Mouse (Mus musculus): Measurements from ENCODE around the gene Shank2. TPM values are rescaled to one million over a fixed set of nuclear protein-coding genes. Genes with fewer than 3 reads are reported as not detected.

Shank2 gene
- polyA plus RNA-seq (2012; rRNA removed): 18.8 and 32.5 TPM in 2 replicates

GRCm38 (mm10) chr7:144001628-144002027, at the start of gene Shank2:
Shank2 (plus strand) TSS chr7:144001928.
- no peak for TF ChIP-seq POLR2A (IDR thresholded peaks at IDR 0.05; ENCODE audit: borderline replicate concordance, extremely low read depth, insufficient read depth, insufficient read length, poor library complexity, severe bottlenecking)
- no peak for TF ChIP-seq CTCF (IDR thresholded peaks at IDR 0.05; ENCODE audit: borderline replicate concordance, extremely low read depth, insufficient read depth, insufficient read length)
- no peak for DNase-seq (ENCODE audit: low read depth)

DNA sequence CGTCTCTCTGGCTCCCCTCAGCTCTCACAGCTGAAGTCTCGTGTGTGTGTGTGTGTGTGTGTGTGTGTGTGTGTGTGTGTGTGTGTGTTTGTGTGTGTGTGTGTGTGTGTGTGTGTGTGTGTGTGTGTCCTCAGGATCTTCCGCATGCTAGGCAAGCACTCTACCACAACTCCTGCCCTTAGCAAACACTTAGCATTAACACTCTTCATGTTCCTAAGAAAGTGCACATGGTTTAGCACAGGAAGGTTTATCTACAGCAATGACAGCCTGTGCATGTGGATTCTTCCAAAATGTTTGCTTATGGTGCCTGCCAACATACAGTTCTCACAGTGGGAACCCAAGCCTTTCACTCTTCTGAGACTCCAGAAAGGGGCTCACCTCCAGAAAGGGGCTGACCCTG, 49.6 kb upstream of the Shank2 start:
- DNase-seq (ENCODE audit: low read depth): no peak
- no peak for TF ChIP-seq POLR2A (IDR thresholded peaks at IDR 0.05; ENCODE audit: borderline replicate concordance, extremely low read depth, insufficient read depth, insufficient read length, poor library complexity, severe bottlenecking)
- TF ChIP-seq CTCF (IDR thresholded peaks at IDR 0.05; ENCODE audit: borderline replicate concordance, extremely low read depth, insufficient read depth, insufficient read length): no peak

- no peak for DNase-seq (ENCODE audit: low read depth)
These were observed 45.0 kb upstream of the Shank2 start for GRCm38 (mm10) chr7:143956575-143957295.

DNA sequence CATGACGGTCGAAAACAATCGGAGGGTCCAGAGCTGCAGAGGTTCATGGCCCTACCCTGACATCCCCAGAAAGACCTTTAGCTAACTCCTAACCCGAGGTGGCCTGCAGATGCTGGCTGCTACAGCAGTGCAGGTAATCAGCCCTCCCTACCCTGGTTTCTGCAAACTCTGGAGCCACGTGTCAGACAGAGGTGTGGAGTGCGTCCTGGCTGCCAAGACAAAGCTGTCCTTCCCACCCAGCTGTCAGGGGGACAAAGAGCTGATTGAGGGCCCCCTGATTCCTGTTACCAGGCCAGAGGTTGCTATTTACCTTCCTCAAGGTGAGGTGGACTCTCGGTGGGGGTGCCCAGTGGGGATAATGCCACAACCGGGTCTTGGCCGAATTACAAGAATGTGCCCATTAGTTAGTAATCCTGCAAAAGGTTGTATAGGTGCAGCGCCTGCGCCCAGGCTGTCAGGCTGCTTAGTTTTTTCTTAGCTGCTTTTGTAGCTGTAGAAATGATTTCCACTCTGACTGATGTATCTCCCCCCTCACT, 43.6 kb upstream of the Shank2 start:
- TF ChIP-seq CTCF (IDR thresholded peaks at IDR 0.05; ENCODE audit: borderline replicate concordance, extremely low read depth, insufficient read depth, insufficient read length) (no peak), POLR2A (IDR thresholded peaks at IDR 0.05; ENCODE audit: borderline replicate concordance, extremely low read depth, insufficient read depth, insufficient read length, poor library complexity, severe bottlenecking) (no peak)
- no peak for DNase-seq (ENCODE audit: low read depth)

More at GRCm38 (mm10) chr7:143956575-143957295, 45.0 kb upstream of the Shank2 start:
- TF ChIP-seq POLR2A (IDR thresholded peaks at IDR 0.05; ENCODE audit: borderline replicate concordance, extremely low read depth, insufficient read depth, insufficient read length, poor library complexity, severe bottlenecking) (no peak), CTCF (IDR thresholded peaks at IDR 0.05; ENCODE audit: borderline replicate concordance, extremely low read depth, insufficient read depth, insufficient read length) (no peak)

- no peak for DNase-seq (ENCODE audit: low read depth)
These were observed 37.9 kb upstream of the Shank2 start for GRCm38 (mm10) chr7:143963813-143964212.

DNA sequence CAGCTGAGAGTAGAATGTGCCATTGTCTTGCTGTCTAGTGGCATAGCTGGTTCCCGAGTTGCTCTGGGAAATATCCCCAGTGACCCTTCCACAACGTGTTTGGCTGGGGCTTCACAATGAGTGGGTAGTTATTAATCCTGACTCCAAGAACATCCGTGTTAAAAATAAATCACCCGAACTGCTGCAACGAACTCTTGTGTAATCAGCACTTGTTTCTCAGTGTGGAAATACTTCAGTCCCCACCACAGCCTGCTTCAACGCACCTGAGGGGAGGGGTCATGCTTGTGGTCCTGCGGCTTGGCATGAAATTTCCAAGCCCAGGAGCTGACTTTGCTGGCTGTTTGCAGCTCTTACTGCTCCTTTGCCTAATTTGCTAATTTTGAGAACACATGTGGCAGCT, 35.1 kb upstream of the Shank2 start:
- no peak for DNase-seq (ENCODE audit: low read depth)
- TF ChIP-seq POLR2A (IDR thresholded peaks at IDR 0.05; ENCODE audit: borderline replicate concordance, extremely low read depth, insufficient read depth, insufficient read length, poor library complexity, severe bottlenecking): no peak
- no peak for TF ChIP-seq CTCF (IDR thresholded peaks at IDR 0.05; ENCODE audit: borderline replicate concordance, extremely low read depth, insufficient read depth, insufficient read length)

More at GRCm38 (mm10) chr7:143963813-143964212, 37.9 kb upstream of the Shank2 start:
- no peak for TF ChIP-seq POLR2A (IDR thresholded peaks at IDR 0.05; ENCODE audit: borderline replicate concordance, extremely low read depth, insufficient read depth, insufficient read length, poor library complexity, severe bottlenecking)
- peak; percentile 13; the same call in 1 of the 2 replicates for TF ChIP-seq CTCF (IDR thresholded peaks at IDR 0.05; ENCODE audit: borderline replicate concordance, extremely low read depth, insufficient read depth, insufficient read length)

DNA sequence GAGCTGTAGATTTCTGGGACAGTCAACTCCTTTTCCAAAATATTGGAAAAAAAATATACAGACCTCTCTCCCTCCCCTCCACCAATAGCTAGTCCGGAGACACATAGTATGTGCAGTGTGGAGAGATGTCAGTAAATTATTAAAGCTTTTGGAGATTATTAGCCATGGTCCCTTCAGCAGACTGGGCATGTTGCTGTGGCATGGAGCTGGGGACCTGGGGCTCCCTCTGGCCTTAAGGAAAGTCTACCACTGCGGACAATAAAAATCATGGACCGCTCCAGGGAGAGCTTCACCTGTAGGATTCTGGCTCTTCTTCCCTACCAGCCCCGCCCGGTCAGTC, 24.3 kb upstream of the Shank2 start:
- TF ChIP-seq CTCF (IDR thresholded peaks at IDR 0.05; ENCODE audit: borderline replicate concordance, extremely low read depth, insufficient read depth, insufficient read length): no peak
- TF ChIP-seq POLR2A (IDR thresholded peaks at IDR 0.05; ENCODE audit: borderline replicate concordance, extremely low read depth, insufficient read depth, insufficient read length, poor library complexity, severe bottlenecking): no peak
- no peak for DNase-seq (ENCODE audit: low read depth)

- DNase-seq (ENCODE audit: low read depth): peak; percentile 19
These were observed 23.7 kb upstream of the Shank2 start for GRCm38 (mm10) chr7:143977831-143978682.

GRCm38 (mm10) chr7:143978741-143979371, 22.9 kb upstream of the Shank2 start:
- peak; percentile 89 for DNase-seq (ENCODE audit: low read depth)
- TF ChIP-seq POLR2A (IDR thresholded peaks at IDR 0.05; ENCODE audit: borderline replicate concordance, extremely low read depth, insufficient read depth, insufficient read length, poor library complexity, severe bottlenecking) (no peak), CTCF (IDR thresholded peaks at IDR 0.05; ENCODE audit: borderline replicate concordance, extremely low read depth, insufficient read depth, insufficient read length) (peak; percentile 86)

More at GRCm38 (mm10) chr7:143977831-143978682, 23.7 kb upstream of the Shank2 start:
- no peak for TF ChIP-seq CTCF (IDR thresholded peaks at IDR 0.05; ENCODE audit: borderline replicate concordance, extremely low read depth, insufficient read depth, insufficient read length)
- no peak for TF ChIP-seq POLR2A (IDR thresholded peaks at IDR 0.05; ENCODE audit: borderline replicate concordance, extremely low read depth, insufficient read depth, insufficient read length, poor library complexity, severe bottlenecking)

GRCm38 (mm10) chr7:143979986-143980385, 21.7 kb upstream of the Shank2 start:
- DNase-seq (ENCODE audit: low read depth): no peak
- TF ChIP-seq CTCF (IDR thresholded peaks at IDR 0.05; ENCODE audit: borderline replicate concordance, extremely low read depth, insufficient read depth, insufficient read length): no peak
- no peak for TF ChIP-seq POLR2A (IDR thresholded peaks at IDR 0.05; ENCODE audit: borderline replicate concordance, extremely low read depth, insufficient read depth, insufficient read length, poor library complexity, severe bottlenecking)

- DNase-seq (ENCODE audit: low read depth): no peak
- TF ChIP-seq POLR2A (IDR thresholded peaks at IDR 0.05; ENCODE audit: borderline replicate concordance, extremely low read depth, insufficient read depth, insufficient read length, poor library complexity, severe bottlenecking): no peak
- no peak for TF ChIP-seq CTCF (IDR thresholded peaks at IDR 0.05; ENCODE audit: borderline replicate concordance, extremely low read depth, insufficient read depth, insufficient read length)
These were observed 15.4 kb upstream of the Shank2 start for GRCm38 (mm10) chr7:143986281-143986680.

All from brain, embryonic 14.5 days (tissue).